Mouse (Mus musculus) midbrain, embryonic 14.5 days (tissue): ENCODE results near the gene Slc19a2. TPM values are rescaled to one million over a fixed set of nuclear protein-coding genes. Genes with fewer than 3 reads are reported as not detected.
A peak's percentile ranks its signal among the peaks of the same experiment; 100 is the strongest.

ENCODE experiments used
- ATAC-seq: fragments of 200-750 bp; cut with Nextera tagmentation; 2 replicates; pipeline ENCODE4 v1.8.0; 2017; ENCODE audit warnings: moderate number of reproducible peaks, moderate library complexity; ENCODE audit not compliant: low FRiP score, low TSS enrichment
- DNase-seq: peaks from one replicate; pipeline ENCODE4 v3.0.0-alpha.2; 2015
- H3K27ac ChIP-seq: fragments of 300-500 bp; sonication (generic); replicated peaks from 2 replicates; pipeline ENCODE4 v1.5.1; 2014; ENCODE audit warnings: mild to moderate bottlenecking, low read depth, low read length, moderate library complexity
- H3K27me3 ChIP-seq: fragments of 300-500 bp; sonication (generic); 2 replicates; pipeline ENCODE4 v1.6.1; 2014; ENCODE audit warnings: low read length, control low read depth, mixed read lengths; ENCODE audit not compliant: control insufficient read depth, insufficient read depth
- H3K36me3 ChIP-seq: fragments of 300-500 bp; sonication (generic); 2 replicates; pipeline ENCODE4 v1.6.1; 2014; ENCODE audit warnings: low read length, control low read depth; ENCODE audit not compliant: control insufficient read depth, insufficient read depth
- H3K4me1 ChIP-seq: fragments of 300-500 bp; sonication (generic); 2 replicates; pipeline ENCODE4 v1.6.1; 2014; ENCODE audit warnings: mild to moderate bottlenecking, antibody characterized with exemption, low read length, control low read depth; ENCODE audit not compliant: control insufficient read depth, insufficient read depth
- H3K4me2 ChIP-seq: fragments of 300-500 bp; sonication (generic); 2 replicates; pipeline ENCODE4 v1.6.1; 2014; ENCODE audit warnings: mild to moderate bottlenecking, low read length, moderate library complexity
- H3K4me3 ChIP-seq: fragments of 300-500 bp; sonication (generic); replicated peaks from 2 replicates; pipeline ENCODE4 v1.5.1; 2014; ENCODE audit warnings: low read depth, low read length
- H3K9ac ChIP-seq: fragments of 300-500 bp; sonication (generic); replicated peaks from 2 replicates; pipeline ENCODE4 v1.6.1; 2014; ENCODE audit warnings: mild to moderate bottlenecking, low read length, moderate library complexity
- H3K9me3 ChIP-seq: fragments of 300-500 bp; sonication (generic); 2 replicates; pipeline ENCODE4 v1.6.1; 2016; ENCODE audit warnings: low read length, control low read depth, mixed read lengths; ENCODE audit not compliant: control insufficient read depth
- WGBS: fragments of 180-500 bp; shearing (Covaris S2); extraction: QIAGEN DNeasy Blood & Tissue Kit; methylation state at CpG from one replicate; pipeline ENCODE4 v1.1.7; 2014; 5-methylcytosine and 5-hydroxymethylcytosine counted together
- polyA plus RNA-seq: library from polyadenylated mRNA; unstranded; fragments of >200 nt; fragmentation: Nextera tagmentation; extraction: Ambion mirVana; gene quantifications from 2 replicates; pipeline ENCODE4 v1.2.1, GENCODE M21; 2014

Gene Slc19a2
- 5.9 and 8.0 TPM in 2 replicates for polyA plus RNA-seq

DNA sequence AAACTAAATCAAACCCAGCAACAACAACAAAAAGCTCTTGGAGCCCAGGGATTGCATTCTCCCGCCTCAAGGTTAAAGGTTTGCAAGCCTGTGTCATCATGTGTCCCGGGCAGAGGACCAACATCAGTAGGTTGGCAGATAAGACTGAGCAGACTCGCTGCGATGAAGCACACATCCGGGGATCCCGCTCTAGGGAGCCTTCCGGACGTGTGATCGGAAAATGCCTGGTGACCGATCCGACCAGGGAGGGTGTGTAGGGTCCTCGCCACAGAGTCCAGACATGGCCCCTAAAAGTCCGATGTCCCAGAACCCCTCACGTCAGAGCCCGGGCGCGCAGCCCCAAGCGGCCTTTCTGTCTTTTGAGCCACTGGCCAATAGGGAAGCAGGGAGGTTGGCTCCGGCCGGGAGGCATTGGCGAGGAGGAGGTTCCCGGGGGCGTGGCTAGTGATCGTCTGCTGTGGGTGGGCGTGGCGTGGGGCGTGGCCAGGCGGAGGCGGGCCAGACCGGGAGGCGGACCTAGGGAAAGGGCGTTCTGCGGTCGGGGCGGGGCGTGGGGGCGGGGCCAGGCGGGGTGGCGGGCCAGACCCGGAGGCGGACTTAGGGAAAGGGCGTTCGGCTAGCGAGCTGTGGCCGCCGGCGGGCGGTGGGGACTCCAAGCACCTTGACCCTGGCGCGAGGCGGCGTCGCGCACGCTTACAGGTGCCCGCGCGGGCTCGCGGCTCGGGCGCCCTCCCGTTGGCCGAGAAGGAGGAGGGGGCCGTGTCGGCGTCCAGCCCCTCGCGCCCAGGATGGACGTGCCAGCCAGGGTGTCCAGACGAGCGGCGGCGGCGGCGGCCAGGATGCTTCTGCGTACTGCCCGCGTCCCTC lies at the start of gene Slc19a2:
Gene Slc19a2, plus strand, starts transcription at position 582 of the 867 bp plus-strand sequence.
- H3K27ac ChIP-seq, result peak within 1 kb of the TSS; percentile 70
- no peaks in the 10 kb centered on the region for H3K36me3 ChIP-seq
- peak within 1 kb of the TSS; percentile 68 for H3K4me3 ChIP-seq
- H3K4me1 ChIP-seq, result peaks cover 20% of the 10 kb centered on the region
- H3K9me3 ChIP-seq, result no peaks in the 10 kb centered on the region
- ATAC-seq (peak; percentile 98), DNase-seq (peak; percentile 98)
- under 1% methylated on average over 66 of the region's 79 CpGs for WGBS
- H3K9ac ChIP-seq, result peak within 1 kb of the TSS; percentile 66
- H3K4me2 ChIP-seq, result peak within 1 kb of the TSS; percentile 81
- H3K27me3 ChIP-seq, result no peaks in the 10 kb centered on the region

GRCm38 (mm10) chr1:164199551-164199950 lies 49.3 kb upstream of the Slc19a2 start:
- Histone ChIP-seq H3K27me3 (no peaks in the 10 kb centered on the region), H3K4me1 (no peaks in the 10 kb centered on the region), H3K9ac (no peak overlapping the region), H3K9me3 (no peaks in the 10 kb centered on the region), H3K27ac (no peak overlapping the region), H3K4me2 (no peak overlapping the region), H3K36me3 (no peaks in the 10 kb centered on the region), H3K4me3 (no peak overlapping the region)
- DNase-seq (no peak), ATAC-seq (no peak)
- 91% methylated on average over 4 of the region's 4 CpGs for WGBS

- H3K9ac ChIP-seq, result no peak overlapping the region
- H3K9me3 ChIP-seq, result no peaks in the 10 kb centered on the region; the same call in 1 of the 2 replicates
- no peaks in the 10 kb centered on the region for H3K36me3 ChIP-seq
- no peak for DNase-seq
- H3K4me3 ChIP-seq, result no peak overlapping the region
- ATAC-seq, result no peak
- H3K27ac ChIP-seq, result no peak overlapping the region
- WGBS, result 98% methylated on average over 2 of the region's 2 CpGs
- no peaks in the 10 kb centered on the region for H3K27me3 ChIP-seq
- H3K4me1 ChIP-seq, result no peaks in the 10 kb centered on the region
- H3K4me2 ChIP-seq, result no peak overlapping the region
Observed at GRCm38 (mm10) chr1:164208437-164208836, 40.4 kb upstream of the Slc19a2 start.

- no peak overlapping the region for H3K4me3 ChIP-seq
- H3K36me3 ChIP-seq, result no peaks in the 10 kb centered on the region
- H3K9me3 ChIP-seq, result no peaks in the 10 kb centered on the region; the same call in 1 of the 2 replicates
- H3K27ac ChIP-seq, result no peak overlapping the region
- H3K9ac ChIP-seq, result no peak overlapping the region
- ATAC-seq (no peak), DNase-seq (no peak)
- no peaks in the 10 kb centered on the region for H3K27me3 ChIP-seq
- H3K4me1 ChIP-seq, result no peaks in the 10 kb centered on the region
- WGBS, result 91% methylated on average over 4 of the region's 4 CpGs
- no peak overlapping the region for H3K4me2 ChIP-seq
Observed at GRCm38 (mm10) chr1:164210899-164211298, 37.9 kb upstream of the Slc19a2 start.

GRCm38 (mm10) chr1:164212686-164213085 lies 36.2 kb upstream of the Slc19a2 start:
- no peak for DNase-seq
- H3K4me2 ChIP-seq, result no peak overlapping the region
- ATAC-seq, result no peak
- H3K9ac ChIP-seq, result no peak overlapping the region
- no peaks in the 10 kb centered on the region; the same call in 1 of the 2 replicates for H3K9me3 ChIP-seq
- no peaks in the 10 kb centered on the region for H3K4me1 ChIP-seq
- no peaks in the 10 kb centered on the region for H3K36me3 ChIP-seq
- WGBS, result 85% methylated on average over 8 of the region's 8 CpGs
- no peak overlapping the region for H3K4me3 ChIP-seq
- H3K27me3 ChIP-seq, result no peaks in the 10 kb centered on the region
- H3K27ac ChIP-seq, result no peak overlapping the region

DNA sequence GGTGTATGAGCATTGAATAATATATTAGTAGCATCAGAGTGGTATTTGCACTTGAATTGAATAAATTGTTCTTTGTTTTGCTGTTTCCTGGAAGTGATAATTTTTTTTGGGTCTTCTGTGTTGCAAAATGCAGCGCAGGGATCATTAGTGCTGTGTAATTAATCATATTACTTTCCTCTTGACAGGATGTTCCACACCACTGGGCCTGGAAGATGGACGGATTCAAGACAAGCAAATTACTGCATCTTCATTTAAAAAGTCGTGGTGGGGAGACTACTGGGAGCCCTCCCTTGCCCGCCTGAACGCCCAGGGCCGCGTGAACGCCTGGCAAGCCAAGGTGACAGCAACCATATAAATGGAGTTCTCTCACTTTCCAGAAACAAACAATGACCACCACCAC lies 34.7 kb upstream of the Slc19a2 start:
- WGBS, result 55% methylated on average over 8 of the region's 8 CpGs
- Histone ChIP-seq H3K27me3 (no peaks in the 10 kb centered on the region), H3K36me3 (no peaks in the 10 kb centered on the region), H3K4me2 (no peak overlapping the region), H3K9ac (no peak overlapping the region), H3K4me1 (no peaks in the 10 kb centered on the region), H3K27ac (no peak overlapping the region), H3K9me3 (no peaks in the 10 kb centered on the region; the same call in 1 of the 2 replicates), H3K4me3 (no peak overlapping the region)
- ATAC-seq, result no peak
- DNase-seq, result no peak

- Histone ChIP-seq H3K4me2 (no peak overlapping the region), H3K27ac (no peak overlapping the region), H3K9ac (no peak overlapping the region), H3K36me3 (no peaks in the 10 kb centered on the region), H3K4me1 (no peaks in the 10 kb centered on the region), H3K27me3 (no peaks in the 10 kb centered on the region), H3K9me3 (no peaks in the 10 kb centered on the region), H3K4me3 (no peak overlapping the region)
- 86% methylated on average over 3 of the region's 3 CpGs for WGBS
- DNase-seq (no peak), ATAC-seq (no peak)
Observed at GRCm38 (mm10) chr1:164215097-164215496, 33.7 kb upstream of the Slc19a2 start.

- 62% methylated on average over 6 of the region's 6 CpGs for WGBS
- H3K9me3 ChIP-seq, result no peaks in the 10 kb centered on the region
- no peaks in the 10 kb centered on the region for H3K4me1 ChIP-seq
- H3K27ac ChIP-seq, result no peak overlapping the region
- peak; percentile 4 for DNase-seq
- H3K4me2 ChIP-seq, result no peak overlapping the region
- H3K27me3 ChIP-seq, result no peaks in the 10 kb centered on the region
- no peak overlapping the region for H3K4me3 ChIP-seq
- no peak overlapping the region for H3K9ac ChIP-seq
- ATAC-seq, result no peak
- H3K36me3 ChIP-seq, result no peaks in the 10 kb centered on the region
Observed at GRCm38 (mm10) chr1:164215540-164215939, 33.3 kb upstream of the Slc19a2 start.
